Mouse (Mus musculus): ENCODE measurements around the gene Cep170. TPM values are rescaled to one million over a fixed set of nuclear protein-coding genes. Genes with fewer than 3 reads are reported as not detected.
"Not testable (repeated sequence)": the region's sequence is repeated elsewhere in the genome, so short reads cannot be mapped to it uniquely, and the experiment has no call there.

Cep170 gene
- 10 to 100 TPM; 29.8 to 38.0 TPM for total RNA-seq (2021)
- long read RNA-seq, experiment 1, partial matches to known transcripts: 1 of 5 reads
- long read RNA-seq, experiment 1, other reads (novel, unspliced or antisense): 2 of 5 reads
- long read RNA-seq, experiment 2: 0 reads

GRCm38 (mm10) chr1:176814036-176814420 is at the start of gene Cep170:
Cep170 (minus strand) TSS chr1:176814067.
- peak; percentile 99 for DNase-seq

GRCm38 (mm10) chr1:176861981-176862644 is 48.2 kb upstream of the Cep170 start:
- DNase-seq: peak; percentile 77

GRCm38 (mm10) chr1:176852813-176853590 is 39.1 kb upstream of the Cep170 start:
- no peak for DNase-seq

GRCm38 (mm10) chr1:176851401-176851800 is 37.5 kb upstream of the Cep170 start:
- DNase-seq: no peak

GRCm38 (mm10) chr1:176849377-176849776 is 35.5 kb upstream of the Cep170 start:
- peak; percentile 30 for DNase-seq

GRCm38 (mm10) chr1:176848613-176849290 is 34.9 kb upstream of the Cep170 start:
- DNase-seq: no peak

GRCm38 (mm10) chr1:176847118-176847859 is 33.4 kb upstream of the Cep170 start:
- no peak for DNase-seq

GRCm38 (mm10) chr1:176845082-176845977 is 31.5 kb upstream of the Cep170 start:
- DNase-seq: no peak

GRCm38 (mm10) chr1:176836562-176836961 is 22.7 kb upstream of the Cep170 start:
- DNase-seq: not testable (repeated sequence)

- peak; percentile 49 for DNase-seq
Measured at GRCm38 (mm10) chr1:176835501-176836294, 21.8 kb upstream of the Cep170 start.

- no peak for DNase-seq
Measured at GRCm38 (mm10) chr1:176834880-176835279, 21.0 kb upstream of the Cep170 start.

- no peak for DNase-seq
Measured at GRCm38 (mm10) chr1:176833948-176834347, 20.1 kb upstream of the Cep170 start.

- DNase-seq: no peak
Measured at GRCm38 (mm10) chr1:176833257-176833656, 19.4 kb upstream of the Cep170 start.

- DNase-seq: no peak
Measured at GRCm38 (mm10) chr1:176832607-176833006, 18.7 kb upstream of the Cep170 start.

GRCm38 (mm10) chr1:176832071-176832470 is 18.2 kb upstream of the Cep170 start:
- DNase-seq: no peak

GRCm38 (mm10) chr1:176828666-176829065 is 14.8 kb upstream of the Cep170 start:
- no peak for DNase-seq

- no peak for DNase-seq
Measured at GRCm38 (mm10) chr1:176827945-176828485, 14.1 kb upstream of the Cep170 start.

- peak; percentile 82 for DNase-seq
Measured at GRCm38 (mm10) chr1:176827365-176827764, 13.5 kb upstream of the Cep170 start.

GRCm38 (mm10) chr1:176826931-176827330 is 13.1 kb upstream of the Cep170 start:
- DNase-seq: no peak

- DNase-seq: peak; percentile 67
Measured at GRCm38 (mm10) chr1:176826186-176826585, 12.3 kb upstream of the Cep170 start.
